Mouse (Mus musculus) liver, embryonic 15.5 days (tissue): Measurements from ENCODE around the gene Stmnd1. TPM values are rescaled to one million over a fixed set of nuclear protein-coding genes. Genes with fewer than 3 reads are reported as not detected.

ENCODE experiments used
- ATAC-seq: fragments of 200-750 bp; cut with Nextera tagmentation; 2 replicates; pipeline ENCODE4 v1.8.0; 2017; ENCODE audit warnings: moderate number of reproducible peaks, mild to moderate bottlenecking, moderate library complexity; ENCODE audit not compliant: insufficient read depth
- H3K27ac ChIP-seq: fragments of 300-500 bp; sonication (generic); replicated peaks from 2 replicates; pipeline ENCODE4 v1.5.1; 2015; ENCODE audit warnings: mild to moderate bottlenecking, inconsistent platforms
- H3K27me3 ChIP-seq: fragments of 300-500 bp; sonication (generic); 2 replicates; pipeline ENCODE4 v1.6.1; 2015; ENCODE audit warnings: mild to moderate bottlenecking, inconsistent platforms
- H3K36me3 ChIP-seq: fragments of 300-500 bp; sonication (generic); replicated peaks from 2 replicates; pipeline ENCODE4 v1.6.1; 2015; ENCODE audit warnings: moderate library complexity, mild to moderate bottlenecking, inconsistent platforms
- H3K4me1 ChIP-seq: fragments of 300-500 bp; sonication (generic); replicated peaks from 2 replicates; pipeline ENCODE4 v1.6.1; 2015; ENCODE audit warnings: inconsistent platforms
- H3K4me2 ChIP-seq: fragments of 300-500 bp; sonication (generic); 2 replicates; pipeline ENCODE4 v1.6.1; 2015; ENCODE audit warnings: moderate library complexity, mild to moderate bottlenecking, inconsistent platforms
- H3K4me3 ChIP-seq: fragments of 300-500 bp; sonication (generic); replicated peaks from 2 replicates; pipeline ENCODE4 v1.5.1; 2015; ENCODE audit warnings: mild to moderate bottlenecking, inconsistent platforms
- H3K9ac ChIP-seq: fragments of 300-500 bp; sonication (generic); 2 replicates; pipeline ENCODE4 v1.6.1; 2015; ENCODE audit warnings: moderate library complexity, mild to moderate bottlenecking, inconsistent platforms
- H3K9me3 ChIP-seq: fragments of 300-500 bp; sonication (generic); replicated peaks from 2 replicates; pipeline ENCODE4 v1.6.1; 2016; ENCODE audit warnings: inconsistent platforms
- WGBS: fragments of 180-500 bp; shearing (Covaris S2); methylation state at CpG from one replicate; pipeline ENCODE4 v1.1.7; 2015; ENCODE audit warnings: mixed read lengths; ENCODE audit not compliant: insufficient replicate concordance; 5-methylcytosine and 5-hydroxymethylcytosine counted together
- polyA plus RNA-seq: library from polyadenylated mRNA; unstranded; fragments of >200 nt; fragmentation: Nextera tagmentation; extraction: Ambion mirVana; gene quantifications from 2 replicates; pipeline ENCODE4 v1.2.1, GENCODE M21; 2015

Stmnd1 gene
- polyA plus RNA-seq, 1 experiment from 2014 or later = not detected

DNA sequence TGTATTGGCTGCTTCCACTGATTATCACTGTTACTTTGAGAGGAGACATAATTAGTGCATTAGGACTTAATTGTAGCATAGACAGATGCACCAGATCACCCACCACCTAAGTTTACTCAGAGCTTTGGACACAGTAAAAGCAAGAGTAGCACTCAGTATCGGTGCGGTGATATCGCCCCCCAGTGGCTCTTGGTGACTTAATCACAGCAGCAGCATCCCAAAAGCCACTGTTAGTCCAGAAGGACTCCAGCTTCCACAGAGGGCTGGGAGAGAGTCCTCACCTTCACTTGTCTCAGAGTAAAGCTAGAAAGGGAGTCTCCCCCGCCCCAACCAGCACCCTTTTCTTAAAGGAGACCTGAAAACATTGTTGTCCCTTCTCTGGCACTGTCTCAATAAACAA lies 15.7 kb upstream of the Stmnd1 start:
- H3K4me2 ChIP-seq = no peak overlapping the region
- no peaks in the 10 kb centered on the region for H3K27me3 ChIP-seq
- 9% methylated on average over 4 of the region's 4 CpGs for WGBS
- H3K9me3 ChIP-seq = no peaks in the 10 kb centered on the region
- H3K9ac ChIP-seq = no peak overlapping the region
- H3K27ac ChIP-seq = no peak overlapping the region
- ATAC-seq = no peak
- H3K4me3 ChIP-seq = no peak overlapping the region
- H3K36me3 ChIP-seq = no peaks in the 10 kb centered on the region
- H3K4me1 ChIP-seq = peaks cover 5% of the 10 kb centered on the region; the same call in 1 of the 2 replicates

DNA sequence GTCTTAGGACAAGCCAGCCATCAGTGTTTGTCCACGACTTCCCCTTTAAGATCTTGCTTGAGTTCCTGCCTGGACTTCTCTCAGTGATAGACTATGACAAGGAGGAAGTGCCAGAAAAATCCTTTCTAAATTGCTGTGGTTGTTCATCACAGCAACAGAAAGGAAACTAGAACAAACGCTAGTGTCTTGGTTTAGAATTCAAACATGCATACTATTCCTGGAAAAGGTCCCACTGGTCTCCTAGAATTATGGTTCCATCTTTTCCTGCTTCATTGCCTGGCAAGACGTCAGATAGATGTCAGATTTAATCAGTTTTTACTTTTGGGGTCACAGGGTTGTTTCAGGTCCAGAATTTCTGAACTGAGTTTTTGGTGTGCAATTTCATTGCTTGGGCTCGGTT lies 14.0 kb upstream of the Stmnd1 start:
- peaks cover 5% of the 10 kb centered on the region; the same call in 1 of the 2 replicates for H3K4me1 ChIP-seq
- no peak overlapping the region for H3K4me2 ChIP-seq
- no peaks in the 10 kb centered on the region for H3K9me3 ChIP-seq
- H3K27me3 ChIP-seq = no peaks in the 10 kb centered on the region
- no peak overlapping the region for H3K4me3 ChIP-seq
- H3K36me3 ChIP-seq = no peaks in the 10 kb centered on the region
- WGBS = 19% methylated on average over 4 of the region's 4 CpGs
- H3K9ac ChIP-seq = no peak overlapping the region
- no peak for ATAC-seq
- no peak overlapping the region for H3K27ac ChIP-seq

DNA sequence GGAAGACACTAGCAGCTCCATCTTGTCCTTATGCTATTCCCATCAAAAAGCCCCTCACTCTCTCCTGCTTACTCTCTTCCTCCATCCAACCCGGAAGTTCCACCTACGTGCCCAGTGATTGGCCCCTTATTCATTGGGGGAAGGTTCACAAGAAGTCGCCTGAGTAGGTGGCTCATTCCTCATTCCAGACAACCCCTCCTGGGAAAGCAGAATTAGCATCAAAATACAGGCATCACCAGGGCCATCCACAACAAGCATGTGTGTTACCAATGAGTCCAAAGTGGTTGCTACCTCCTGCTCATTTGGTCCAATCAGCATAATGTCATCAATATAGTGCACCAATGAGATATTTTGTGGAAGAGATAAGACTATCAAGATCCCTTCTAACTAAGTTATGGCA lies 12.3 kb upstream of the Stmnd1 start:
- H3K4me3 ChIP-seq = no peak overlapping the region
- whole genome bisulfite sequencing = 62% methylated on average over 3 of the region's 3 CpGs
- H3K27me3 ChIP-seq = no peaks in the 10 kb centered on the region
- no peaks in the 10 kb centered on the region for H3K4me1 ChIP-seq
- no peak overlapping the region for H3K27ac ChIP-seq
- no peak overlapping the region for H3K4me2 ChIP-seq
- no peak for ATAC-seq
- H3K9me3 ChIP-seq = no peaks in the 10 kb centered on the region
- no peaks in the 10 kb centered on the region for H3K36me3 ChIP-seq
- no peak overlapping the region for H3K9ac ChIP-seq

DNA sequence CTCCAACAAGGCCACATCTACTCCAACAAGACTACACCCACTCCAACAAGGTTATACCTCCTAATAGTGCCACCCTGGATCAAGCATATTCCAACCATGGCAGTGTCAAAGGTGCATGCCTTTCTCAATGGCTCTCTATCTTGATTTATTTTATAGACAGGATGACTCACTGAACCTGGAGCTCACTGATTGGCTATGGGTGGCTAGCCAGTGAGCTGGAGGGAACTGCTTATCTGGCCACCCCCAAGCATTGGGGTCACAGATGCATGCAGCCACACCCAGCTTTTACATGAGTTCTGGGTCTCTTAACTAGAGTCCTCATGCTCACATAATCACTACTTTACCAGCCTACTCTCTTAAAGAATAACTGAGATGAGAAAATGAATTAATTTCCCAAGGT lies 5.7 kb upstream of the Stmnd1 start:
- H3K4me3 ChIP-seq = no peak overlapping the region
- no peak overlapping the region for H3K9ac ChIP-seq
- H3K27ac ChIP-seq = no peak overlapping the region
- no peaks in the 10 kb centered on the region for H3K9me3 ChIP-seq
- ATAC-seq = peak; percentile 63; the same call in 1 of the 2 replicates
- no peaks in the 10 kb centered on the region for H3K27me3 ChIP-seq
- no peak overlapping the region; the same call in 1 of the 2 replicates for H3K4me2 ChIP-seq
- H3K4me1 ChIP-seq = no peaks in the 10 kb centered on the region
- no peaks in the 10 kb centered on the region for H3K36me3 ChIP-seq

DNA sequence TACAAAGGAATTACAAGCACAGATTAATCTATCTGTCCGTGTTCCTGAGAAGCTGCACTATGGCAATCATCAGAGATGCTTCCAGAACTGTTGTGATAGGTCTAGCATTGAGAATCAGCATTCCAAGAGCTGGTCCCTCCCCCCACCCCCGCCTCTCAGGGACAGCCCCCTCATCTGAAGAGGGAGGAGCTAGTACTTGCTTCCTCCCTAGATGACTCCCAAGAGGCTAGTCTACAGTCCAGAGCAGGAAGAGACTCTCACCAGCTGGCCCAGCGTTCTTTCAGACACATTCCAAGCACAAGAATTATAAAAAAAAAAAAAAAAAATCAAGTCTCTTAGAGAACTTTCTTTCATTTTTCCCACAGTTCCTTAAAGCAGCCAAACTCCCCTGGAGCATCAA lies 5.2 kb upstream of the Stmnd1 start:
- Histone ChIP-seq H3K9me3 (no peaks in the 10 kb centered on the region), H3K27me3 (no peaks in the 10 kb centered on the region), H3K4me3 (no peak overlapping the region), H3K27ac (no peak overlapping the region), H3K4me1 (no peaks in the 10 kb centered on the region), H3K9ac (no peak overlapping the region), H3K36me3 (no peaks in the 10 kb centered on the region), H3K4me2 (no peak overlapping the region; the same call in 1 of the 2 replicates)
- 34% methylated on average over 3 of the region's 3 CpGs for WGBS
- no peak for ATAC-seq

DNA sequence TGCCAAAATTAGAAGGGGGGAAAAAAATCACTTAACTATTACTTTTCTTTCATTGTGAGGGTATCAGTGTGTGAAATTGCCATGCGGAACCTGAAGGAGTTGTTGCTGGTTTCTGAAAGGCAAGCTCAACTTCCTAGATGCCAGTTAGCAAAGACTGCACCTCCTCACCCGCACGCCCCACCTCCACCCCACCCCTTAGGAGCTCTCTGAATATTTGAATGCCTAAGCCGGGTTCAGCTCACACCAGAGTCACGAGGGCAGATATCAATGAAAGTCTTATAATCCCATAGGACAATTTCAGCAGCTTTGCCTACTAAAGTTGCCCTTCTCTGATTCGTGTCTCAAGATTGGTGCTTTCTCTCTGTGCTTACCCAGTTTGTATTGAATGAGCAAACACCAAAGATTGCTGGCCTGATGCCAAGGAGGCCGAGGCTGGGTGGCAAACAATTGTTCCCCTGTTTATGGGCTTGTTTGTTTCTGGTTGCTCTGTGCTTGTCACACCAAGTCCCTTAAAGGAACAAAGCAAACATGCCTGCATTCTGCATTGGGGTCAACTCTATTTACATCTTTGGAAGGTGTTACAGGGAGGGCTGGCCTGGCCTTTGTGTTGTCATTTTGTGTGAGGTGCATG lies 4.6 kb upstream of the Stmnd1 start:
- Histone ChIP-seq H3K36me3 (no peaks in the 10 kb centered on the region), H3K27ac (no peak overlapping the region), H3K4me3 (no peak overlapping the region), H3K4me1 (no peaks in the 10 kb centered on the region), H3K9me3 (no peaks in the 10 kb centered on the region), H3K4me2 (no peak overlapping the region), H3K9ac (no peak overlapping the region), H3K27me3 (no peaks in the 10 kb centered on the region)
- no peak for ATAC-seq
- 44% methylated on average over 7 of the region's 7 CpGs for WGBS

DNA sequence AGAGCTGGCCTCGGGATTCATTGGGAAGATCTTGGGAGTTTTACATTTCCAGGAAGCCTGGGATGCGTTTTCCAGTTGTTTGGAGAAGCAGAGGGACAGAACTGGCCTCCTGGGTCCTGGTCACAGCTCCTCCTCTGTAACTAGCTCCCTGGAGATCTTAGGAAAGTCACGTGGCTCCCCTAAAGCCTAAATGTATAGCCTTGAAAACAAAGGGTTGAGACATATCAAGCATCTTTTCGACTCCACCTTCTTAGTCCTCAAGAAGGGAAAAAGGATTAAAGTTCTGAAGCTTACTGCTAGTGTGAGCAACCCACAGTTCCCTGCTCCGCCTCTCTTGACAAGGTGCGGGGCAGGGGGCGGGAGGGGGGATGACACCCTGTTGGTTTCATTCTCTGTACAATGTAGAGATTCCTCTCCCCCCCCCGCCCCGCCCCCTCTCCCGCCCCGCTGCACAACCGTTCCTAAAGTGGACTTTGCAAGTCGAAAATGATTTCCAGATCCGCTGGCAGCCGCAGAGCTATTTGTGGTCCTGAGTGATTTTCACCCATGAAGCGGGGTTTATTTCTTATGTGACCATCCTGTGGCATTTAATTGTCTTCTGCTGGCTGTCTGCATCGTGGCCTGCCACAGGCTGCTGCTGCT lies 589 bp upstream of the Stmnd1 start:
- no peak overlapping the region for H3K9ac ChIP-seq
- no peaks in the 10 kb centered on the region for H3K27me3 ChIP-seq
- no peak overlapping the region for H3K27ac ChIP-seq
- no peak overlapping the region for H3K4me3 ChIP-seq
- H3K4me2 ChIP-seq = peak overlapping the region; percentile 29; the same call in 1 of the 2 replicates
- 13% methylated on average over 17 of the region's 17 CpGs for WGBS
- no peaks in the 10 kb centered on the region for H3K4me1 ChIP-seq
- H3K9me3 ChIP-seq = no peaks in the 10 kb centered on the region
- ATAC-seq = no peak
- no peaks in the 10 kb centered on the region for H3K36me3 ChIP-seq

DNA sequence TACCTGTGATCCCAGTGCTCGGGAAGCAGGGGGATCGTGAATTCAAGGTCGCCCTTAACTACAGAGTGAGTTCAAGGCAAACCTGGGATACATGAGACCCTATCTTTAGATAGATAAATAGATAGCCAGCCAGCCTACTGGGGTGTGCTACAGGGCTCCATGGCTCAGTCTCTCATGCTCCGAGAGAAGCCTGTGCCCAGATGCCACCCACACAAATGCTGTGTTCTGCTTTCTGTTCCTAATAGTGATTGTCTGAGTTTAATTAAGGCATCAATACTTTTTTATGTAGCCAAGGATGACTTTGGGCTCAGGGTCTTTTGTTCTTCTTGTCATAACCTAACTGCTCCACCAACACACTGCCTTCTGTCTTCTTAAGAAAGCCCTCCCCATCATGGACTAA lies 2.2 kb downstream of the Stmnd1 start:
- no peak overlapping the region for H3K9ac ChIP-seq
- no peak overlapping the region for H3K27ac ChIP-seq
- no peak for ATAC-seq
- no peak overlapping the region for H3K4me3 ChIP-seq
- no peaks in the 10 kb centered on the region for H3K36me3 ChIP-seq
- WGBS = 77% methylated on average over 4 of the region's 4 CpGs
- H3K9me3 ChIP-seq = no peaks in the 10 kb centered on the region
- no peak overlapping the region for H3K4me2 ChIP-seq
- H3K27me3 ChIP-seq = no peaks in the 10 kb centered on the region
- no peaks in the 10 kb centered on the region for H3K4me1 ChIP-seq

DNA sequence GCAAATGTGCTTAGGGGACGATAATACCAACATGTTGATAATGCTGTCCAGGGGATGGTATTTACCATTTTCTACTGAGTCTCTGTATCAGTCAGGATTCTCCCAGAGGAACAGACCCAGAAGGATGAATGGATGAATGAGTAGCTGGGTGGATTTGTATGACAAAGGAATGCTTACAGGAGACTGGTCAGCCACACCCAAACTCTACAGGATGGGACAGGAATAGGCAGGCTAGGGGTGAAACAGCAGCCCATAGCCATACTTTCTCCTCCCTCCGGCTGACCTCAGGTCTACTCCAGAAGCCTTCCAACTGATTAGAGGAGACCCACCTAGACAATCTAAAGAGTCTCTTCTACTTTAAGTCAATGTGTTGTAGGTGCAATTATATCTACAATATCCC lies 9.0 kb downstream of the Stmnd1 start:
- no peak overlapping the region for H3K9ac ChIP-seq
- WGBS = 65% methylated on average over 2 of the region's 2 CpGs
- H3K27ac ChIP-seq = no peak overlapping the region
- H3K4me3 ChIP-seq = no peak overlapping the region
- H3K9me3 ChIP-seq = no peaks in the 10 kb centered on the region
- H3K4me1 ChIP-seq = no peaks in the 10 kb centered on the region
- no peak overlapping the region for H3K4me2 ChIP-seq
- no peaks in the 10 kb centered on the region for H3K27me3 ChIP-seq
- no peaks in the 10 kb centered on the region for H3K36me3 ChIP-seq
- no peak for ATAC-seq

DNA sequence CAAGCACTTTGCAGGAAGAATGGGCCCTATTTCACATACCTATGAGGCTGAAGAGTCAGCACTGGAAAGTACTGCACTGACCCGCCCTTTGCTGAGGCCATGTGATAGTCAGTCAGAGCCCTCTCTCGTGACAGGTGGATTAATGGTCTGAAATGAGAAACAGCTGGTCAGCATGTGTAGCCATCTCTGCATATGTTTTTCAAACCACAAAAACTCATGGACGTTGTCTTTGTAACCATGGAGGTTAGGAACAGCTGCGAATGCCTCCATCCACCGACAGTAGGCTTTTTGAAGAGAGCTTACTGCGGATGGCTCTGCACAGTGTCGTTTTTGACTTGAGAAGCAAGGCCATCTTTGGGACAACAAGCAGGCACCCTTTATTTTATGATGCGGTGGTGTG lies 14.3 kb downstream of the Stmnd1 start:
- Histone ChIP-seq H3K4me3 (no peak overlapping the region), H3K9ac (no peak overlapping the region), H3K4me2 (no peak overlapping the region), H3K36me3 (no peaks in the 10 kb centered on the region), H3K4me1 (no peaks in the 10 kb centered on the region), H3K9me3 (no peaks in the 10 kb centered on the region), H3K27ac (no peak overlapping the region), H3K27me3 (no peaks in the 10 kb centered on the region)
- WGBS = 62% methylated on average over 8 of the region's 8 CpGs
- ATAC-seq = no peak

DNA sequence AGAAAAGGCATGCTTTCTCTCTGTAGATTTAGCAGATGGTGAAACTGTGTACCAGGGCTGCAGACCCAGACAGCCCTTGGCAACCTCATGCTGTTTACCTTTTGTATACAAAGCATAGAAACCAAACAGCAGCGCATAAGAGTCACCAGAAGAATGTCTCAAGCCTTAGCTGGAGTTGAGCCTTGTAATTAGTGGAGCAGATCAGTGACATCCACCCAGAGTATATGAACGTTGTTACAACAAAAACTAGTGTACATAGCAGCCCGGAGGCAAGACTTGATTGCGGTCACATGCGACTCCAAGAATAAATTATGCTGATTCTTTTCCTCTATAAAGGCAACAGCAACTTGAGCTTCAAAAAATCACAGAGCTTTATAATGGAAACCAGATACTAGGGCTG lies 14.9 kb downstream of the Stmnd1 start:
- H3K9me3 ChIP-seq = no peaks in the 10 kb centered on the region
- H3K27me3 ChIP-seq = no peaks in the 10 kb centered on the region
- H3K4me1 ChIP-seq = no peaks in the 10 kb centered on the region
- no peak overlapping the region for H3K27ac ChIP-seq
- H3K4me3 ChIP-seq = no peak overlapping the region
- H3K4me2 ChIP-seq = no peak overlapping the region
- no peak for ATAC-seq
- H3K9ac ChIP-seq = no peak overlapping the region
- 71% methylated on average over 5 of the region's 5 CpGs for WGBS
- H3K36me3 ChIP-seq = no peaks in the 10 kb centered on the region

DNA sequence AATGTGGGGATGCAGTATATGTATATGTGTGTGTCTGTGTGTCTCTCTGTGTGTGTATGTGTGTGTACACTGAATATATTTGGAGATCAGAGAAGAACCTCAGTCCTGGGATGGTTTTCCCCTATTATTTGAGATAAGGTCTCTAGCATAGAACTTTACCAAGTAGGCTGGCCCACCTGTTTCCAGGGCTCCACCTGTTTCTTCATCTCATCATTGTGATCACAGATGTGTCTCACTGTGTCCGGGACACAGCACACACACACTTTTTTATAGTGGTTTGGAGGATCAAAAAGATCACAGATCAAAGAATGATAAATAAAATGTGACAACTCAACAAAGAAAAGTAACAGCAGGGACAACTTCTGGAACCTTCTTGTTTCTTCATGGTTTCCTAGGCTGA lies 17.0 kb downstream of the Stmnd1 start:
- no peak overlapping the region for H3K4me2 ChIP-seq
- H3K27me3 ChIP-seq = no peaks in the 10 kb centered on the region
- no peaks in the 10 kb centered on the region for H3K36me3 ChIP-seq
- no peaks in the 10 kb centered on the region for H3K9me3 ChIP-seq
- no peak overlapping the region for H3K27ac ChIP-seq
- 46% methylated on average over 1 of the region's 1 CpGs for WGBS
- no peaks in the 10 kb centered on the region for H3K4me1 ChIP-seq
- ATAC-seq = no peak
- H3K9ac ChIP-seq = no peak overlapping the region
- H3K4me3 ChIP-seq = no peak overlapping the region
